Mouse (Mus musculus): ENCODE measurements around the gene Ap5b1.

The Ap5b1 gene

DNA sequence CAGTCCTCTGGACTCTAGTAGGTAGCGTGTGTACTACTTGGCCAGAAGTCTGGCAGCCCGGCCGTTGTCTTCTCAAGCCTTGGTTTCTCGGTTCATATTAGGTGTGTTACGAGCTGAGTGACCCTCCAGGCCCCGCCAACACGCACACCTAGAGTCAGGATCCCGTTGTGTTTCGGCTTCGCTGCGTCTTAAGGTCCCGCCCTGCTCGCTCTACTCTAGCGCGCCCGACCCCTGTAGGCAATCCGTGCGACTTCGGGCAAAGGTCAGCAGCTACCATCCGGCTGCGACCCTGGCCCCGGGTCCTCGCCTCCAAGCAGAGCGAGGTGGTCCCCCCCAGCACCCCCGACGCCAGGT is 668 bp upstream of the Ap5b1 start:
- DNase-seq (ENCODE audit: low spot score) = no peak

DNA sequence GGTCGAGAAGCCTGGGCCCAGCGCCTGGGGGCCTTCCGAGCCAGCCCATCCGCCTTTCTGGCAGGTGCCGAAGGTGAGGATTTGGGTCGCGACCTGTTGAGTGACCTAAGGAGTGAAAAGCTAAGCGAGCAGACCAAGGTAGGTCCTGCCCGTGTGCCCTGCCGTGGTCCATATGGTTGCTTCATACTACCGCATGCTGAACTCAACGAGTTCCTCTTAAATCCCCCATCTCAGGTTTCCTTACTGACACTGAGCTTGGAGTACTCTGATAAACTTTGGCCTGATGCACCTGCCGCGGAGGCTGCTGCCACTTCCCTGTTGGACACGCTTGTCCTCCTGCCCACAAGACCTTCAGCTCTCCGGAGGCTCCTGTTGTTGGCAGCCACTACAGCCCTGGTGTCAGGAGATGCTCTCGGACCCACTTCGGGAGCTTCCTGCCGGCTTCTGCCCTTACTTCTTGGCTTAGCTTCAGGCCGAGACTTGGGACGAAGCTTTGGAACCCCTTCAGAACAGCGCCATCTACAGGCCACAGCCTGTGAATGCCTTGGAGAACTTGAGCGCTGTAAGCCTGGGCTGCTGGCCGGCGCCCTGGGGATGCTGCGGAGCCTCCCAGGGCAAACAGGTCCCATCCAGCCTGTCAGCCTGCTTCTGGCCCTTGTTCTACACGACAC is 780 bp downstream of the Ap5b1 start:
- peak; percentile 88 for DNase-seq (ENCODE audit: low spot score)

DNA sequence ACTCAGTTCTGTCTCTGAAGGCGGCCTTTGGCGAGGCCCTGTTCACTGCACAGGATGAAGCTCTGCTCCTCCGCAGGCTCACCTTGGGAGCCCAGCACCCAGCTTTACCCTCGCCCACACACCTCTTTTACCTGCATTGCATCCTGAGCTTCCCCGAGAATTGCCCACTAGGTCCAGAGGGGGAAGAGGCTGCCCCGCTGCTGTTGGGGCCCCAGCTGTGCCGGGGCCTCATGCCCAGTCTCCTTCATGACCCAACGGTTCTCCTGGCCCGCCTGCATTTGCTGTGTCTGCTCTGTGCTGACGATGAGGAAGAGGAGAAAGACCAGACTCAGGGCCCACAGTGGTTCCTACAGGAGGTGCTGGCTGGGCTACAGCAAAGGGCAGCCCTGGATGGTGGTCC is 1.7 kb downstream of the Ap5b1 start:
- DNase-seq (ENCODE audit: low spot score) = no peak

DNA sequence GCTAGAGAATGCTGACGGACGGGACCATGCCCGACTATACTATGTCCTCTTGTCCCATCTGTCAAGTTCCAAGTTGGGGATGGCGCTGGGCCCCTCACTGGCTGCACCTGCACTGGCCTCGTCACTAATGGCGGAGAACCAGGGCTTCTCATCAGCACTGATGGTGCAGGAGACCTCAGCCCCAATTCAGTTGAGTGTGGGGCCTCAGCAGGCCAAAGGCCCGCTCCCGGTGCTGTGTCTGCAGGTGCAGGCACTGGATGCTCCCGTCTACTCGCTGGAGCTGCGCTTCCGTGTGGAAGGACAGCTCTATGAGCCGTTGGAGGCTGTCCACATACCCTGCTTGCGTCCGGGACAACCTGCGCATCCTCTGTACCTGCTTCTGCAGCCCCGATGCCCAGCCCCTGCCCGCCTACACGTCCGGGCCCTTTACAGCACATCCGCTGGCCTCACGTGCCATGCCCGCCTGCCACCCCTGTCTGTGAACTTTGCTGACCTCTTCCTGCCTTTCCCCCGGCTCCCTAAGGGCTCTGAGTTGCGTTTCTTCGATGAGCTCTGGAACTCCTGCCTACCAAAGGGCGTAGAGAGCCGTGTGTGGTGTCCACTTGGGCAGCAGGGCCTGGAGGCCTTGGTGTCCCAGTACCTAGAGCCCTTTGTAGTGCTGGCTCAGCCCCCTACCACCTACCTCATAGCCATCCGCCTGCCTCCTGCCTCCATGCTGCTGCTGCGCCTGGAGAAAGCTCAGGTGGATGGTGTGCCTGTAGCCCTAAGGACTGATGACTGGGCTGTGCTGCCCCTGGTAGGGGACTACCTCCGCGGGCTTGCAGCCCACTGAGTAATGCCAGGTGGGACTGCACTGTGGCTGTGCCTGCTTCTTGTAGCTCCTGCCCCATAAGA is 2.8 kb downstream of the Ap5b1 start:
- no peak for DNase-seq (ENCODE audit: low spot score)

DNA sequence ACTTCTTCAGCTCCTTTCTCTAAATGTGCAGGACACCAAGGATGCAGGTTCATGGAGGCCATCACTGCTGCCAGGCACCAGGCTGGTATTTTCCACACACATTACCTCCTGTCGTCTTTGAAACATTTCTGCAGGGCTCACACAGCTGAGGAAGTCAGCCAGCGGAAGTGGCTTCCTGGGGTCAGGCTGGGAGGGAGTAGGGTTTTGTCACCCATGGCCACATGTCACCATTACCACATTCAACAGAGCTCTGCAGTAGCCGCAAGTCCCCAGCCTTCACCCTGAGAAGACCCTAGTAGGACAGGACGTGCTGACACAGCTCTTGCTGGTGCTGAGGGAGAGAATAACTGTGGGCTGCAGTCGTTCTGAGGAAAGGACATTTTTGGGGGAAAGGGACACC is 4.0 kb downstream of the Ap5b1 start:
- peak; percentile 50 for DNase-seq (ENCODE audit: low spot score)

DNA sequence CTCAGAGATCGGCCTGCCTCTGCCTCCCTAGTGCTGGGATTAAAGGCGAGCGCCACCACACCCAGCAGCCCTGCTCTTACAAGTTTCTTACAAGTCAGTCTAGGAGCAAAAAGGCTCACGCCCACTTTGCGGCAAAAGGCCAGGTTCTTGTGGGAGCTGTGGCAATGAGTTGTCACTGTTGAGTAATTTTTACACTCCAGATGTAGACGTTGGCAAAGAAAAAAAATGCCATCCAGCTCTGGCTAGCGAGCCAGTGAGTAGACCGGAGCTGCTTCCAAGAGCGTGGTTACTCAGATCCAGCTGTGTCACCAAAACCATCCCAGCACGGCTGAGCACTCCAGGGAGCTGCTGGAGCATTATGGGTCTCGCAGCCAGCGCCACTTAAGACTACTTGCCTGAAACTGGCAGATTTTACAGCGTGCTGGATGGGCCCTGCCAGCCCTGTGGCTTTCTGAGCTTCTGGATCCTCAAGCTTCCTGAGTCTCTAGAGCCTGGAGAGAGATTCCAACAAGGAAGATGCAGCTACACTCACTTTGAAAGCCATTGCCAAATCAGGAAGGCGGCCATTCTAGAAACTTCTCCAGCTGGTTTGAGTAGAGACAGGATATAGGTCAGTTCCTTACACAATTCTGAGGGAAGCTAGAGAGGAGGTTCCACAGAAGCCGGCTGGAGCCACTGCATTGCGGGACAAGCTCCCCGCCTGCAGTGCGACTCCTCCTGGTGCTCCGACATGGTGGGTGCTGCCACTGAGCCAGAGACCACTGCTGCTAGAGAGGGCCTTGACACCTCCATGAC is 4.7 kb downstream of the Ap5b1 start:
- peak; percentile 76 for DNase-seq (ENCODE audit: low spot score)

DNA sequence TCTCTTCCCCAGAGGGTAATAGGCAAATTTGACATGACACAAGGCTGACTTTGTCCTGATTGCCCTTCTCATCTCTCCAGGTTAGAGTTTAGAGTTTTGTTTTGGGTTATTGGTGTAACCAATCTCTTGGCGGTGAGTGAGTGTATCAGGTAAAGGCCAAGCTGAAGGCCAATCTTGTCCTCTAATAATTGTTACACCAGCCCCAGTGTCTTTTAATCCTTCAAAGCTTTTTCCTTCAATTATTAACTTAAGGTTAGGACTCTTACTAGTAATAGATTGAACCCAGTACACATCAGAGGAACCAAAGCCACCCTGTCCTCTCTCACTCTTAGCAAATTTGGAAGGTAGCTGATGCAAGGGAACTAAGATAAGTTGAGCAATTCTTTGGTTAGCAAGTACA is 7.5 kb downstream of the Ap5b1 start:
- DNase-seq (ENCODE audit: low spot score) = no peak

DNA sequence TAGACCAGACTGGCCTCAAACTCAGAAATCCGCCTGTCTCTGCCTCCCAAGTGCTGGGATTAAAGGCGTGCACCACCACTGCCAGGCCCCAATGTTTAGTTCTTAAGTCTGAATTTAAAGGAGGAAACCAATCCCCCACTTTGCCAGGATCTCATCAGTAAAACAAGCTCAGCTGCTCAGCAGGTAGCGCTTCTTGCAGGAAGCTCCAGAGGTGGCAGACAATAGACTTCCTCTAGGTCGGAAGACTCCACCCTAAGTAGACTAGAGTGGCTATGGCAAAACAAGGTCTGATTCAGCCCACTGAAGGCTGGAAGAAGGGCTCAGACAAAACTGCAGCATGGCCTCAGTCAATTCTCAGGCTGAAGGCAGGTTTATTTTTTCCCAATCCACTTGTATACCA is 12.1 kb downstream of the Ap5b1 start:
- no peak for DNase-seq (ENCODE audit: low spot score)

DNA sequence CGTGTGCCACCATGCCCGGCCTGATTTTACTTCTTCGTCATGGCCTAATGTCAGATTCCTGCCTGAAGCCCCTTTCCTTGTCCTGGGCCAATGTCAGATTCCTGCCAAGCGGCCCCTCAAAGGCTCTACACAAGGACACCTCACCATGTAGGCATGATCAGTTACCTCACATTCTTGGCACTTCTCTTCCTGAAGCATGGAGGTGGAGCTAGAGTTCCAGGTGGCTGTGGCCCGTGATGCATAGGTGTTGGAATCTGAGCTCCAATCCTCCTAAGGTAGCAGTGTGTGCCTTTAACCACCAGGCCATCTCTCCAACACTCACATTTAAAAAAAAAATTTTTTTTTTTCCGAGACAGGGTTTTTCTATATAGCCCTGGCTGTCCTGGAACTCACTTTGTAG is 13.0 kb downstream of the Ap5b1 start:
- no peak for DNase-seq (ENCODE audit: low spot score)

DNA sequence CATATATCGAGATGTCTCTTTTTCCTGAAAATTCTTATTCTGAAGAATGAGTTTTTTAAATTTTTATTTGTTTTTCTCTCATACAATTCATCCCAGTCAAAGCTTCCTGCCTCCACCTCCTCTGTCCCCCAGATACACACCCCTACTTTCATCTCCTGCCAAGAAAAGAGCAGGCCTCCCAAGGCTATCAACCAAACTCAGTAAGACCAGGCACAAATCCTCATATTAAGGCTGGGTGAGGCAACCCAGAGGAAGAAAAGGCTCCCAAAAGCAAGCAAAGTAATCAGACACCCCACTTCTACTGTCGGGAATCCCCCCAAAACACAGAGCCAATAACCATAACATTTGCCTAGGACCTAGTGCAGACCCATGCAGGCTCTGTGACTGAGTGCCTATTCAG is 14.2 kb downstream of the Ap5b1 start:
- no peak for DNase-seq (ENCODE audit: low spot score)

DNA sequence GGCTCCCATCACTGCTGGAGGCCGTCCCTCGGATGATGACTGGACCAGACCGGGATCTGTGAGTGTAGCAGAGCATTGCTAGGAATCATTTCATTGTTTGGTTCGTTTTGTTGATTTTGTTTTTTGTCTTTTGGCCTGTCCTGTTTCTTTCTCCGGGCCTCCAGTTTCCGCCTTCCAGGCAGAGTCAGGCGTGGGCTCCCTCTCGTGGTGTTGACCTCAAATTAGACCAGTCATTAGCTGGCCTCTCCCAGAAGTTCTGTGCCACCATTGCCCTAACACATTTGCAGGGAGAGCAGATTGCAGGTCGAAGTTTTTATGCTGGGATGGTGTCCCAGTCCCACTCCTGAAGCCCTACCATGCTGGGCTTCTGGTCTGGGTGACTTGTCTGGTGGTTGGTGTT is 21.3 kb downstream of the Ap5b1 start:
- DNase-seq (ENCODE audit: low spot score) = no peak

DNA sequence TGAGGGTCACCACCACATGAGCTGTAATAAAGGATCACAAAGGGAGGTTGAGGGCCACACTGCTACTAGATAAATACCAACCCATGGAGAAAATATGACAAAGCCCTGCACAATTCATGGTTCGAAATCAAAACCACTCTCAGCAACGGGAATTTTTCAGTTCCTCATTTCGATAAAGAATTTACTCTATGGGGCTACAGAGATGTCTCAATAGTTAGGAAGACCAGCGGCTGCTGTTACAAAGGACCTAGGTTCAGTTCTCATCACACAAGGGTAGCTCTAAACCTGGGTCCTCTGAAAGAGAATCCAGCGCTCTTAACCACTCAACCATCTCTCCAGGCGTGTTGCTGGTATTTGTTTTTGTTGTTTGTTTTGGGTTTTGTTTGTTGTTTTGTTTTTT is 24.1 kb downstream of the Ap5b1 start:
- DNase-seq (ENCODE audit: low spot score) = no peak

DNA sequence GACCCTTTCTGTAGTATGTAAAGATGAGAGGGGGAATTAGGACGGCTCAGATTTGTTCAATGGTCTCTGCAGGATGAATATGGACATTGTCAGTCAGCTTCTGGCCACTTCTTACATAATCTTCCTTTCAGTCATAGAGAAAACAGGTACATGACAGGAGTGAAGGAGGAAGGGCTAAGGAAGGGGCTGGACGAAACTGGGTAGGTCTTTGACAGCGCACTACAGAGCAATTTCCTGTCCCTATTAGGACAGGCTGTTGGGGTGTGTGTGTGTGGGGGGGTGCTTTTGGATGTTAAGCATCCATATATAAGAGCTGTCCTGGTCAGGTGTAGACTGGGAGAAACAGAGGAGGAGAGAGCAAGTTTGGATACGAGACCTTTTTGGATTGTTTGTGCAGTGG is 31.4 kb downstream of the Ap5b1 start:
- DNase-seq (ENCODE audit: low spot score) = no peak

DNA sequence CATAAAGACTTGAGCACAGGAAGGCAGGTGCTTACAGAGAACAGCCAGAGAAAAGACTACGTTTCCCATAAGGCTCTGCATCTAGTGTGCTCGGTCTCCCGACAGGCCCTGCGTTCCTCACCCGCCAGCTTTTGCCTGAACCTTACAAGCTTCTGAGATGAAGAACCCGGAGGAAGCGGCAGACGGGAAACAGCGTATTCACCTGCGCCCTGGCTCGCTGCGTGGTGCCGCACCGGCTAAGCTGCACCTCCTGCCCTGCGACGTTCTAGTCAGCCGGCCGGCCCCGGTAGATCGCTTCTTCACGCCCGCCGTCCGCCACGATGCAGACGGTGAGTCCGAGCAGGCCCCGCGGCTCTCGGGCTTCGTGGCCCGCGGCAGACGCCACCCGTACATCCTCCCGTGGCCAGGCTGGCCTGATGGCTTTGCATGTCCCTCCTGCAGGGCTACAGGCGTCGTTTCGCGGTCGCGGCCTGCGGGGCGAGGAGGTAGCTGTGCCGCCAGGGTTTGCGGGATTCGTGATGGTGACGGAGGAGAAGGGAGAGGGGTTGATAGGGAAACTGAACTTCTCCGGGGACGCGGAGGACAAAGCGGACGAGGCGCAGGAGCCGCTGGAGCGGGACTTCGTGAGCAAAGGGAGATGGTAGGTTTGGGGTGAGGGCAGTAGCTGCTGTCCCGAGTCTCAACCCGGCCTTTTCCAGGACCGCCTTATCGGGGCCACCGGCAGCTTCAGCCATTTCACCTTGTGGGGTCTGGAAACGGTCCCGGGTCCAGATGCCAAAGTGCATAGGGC is 34.1 kb downstream of the Ap5b1 start, which contains the start of gene Rnaseh2c:
Gene Rnaseh2c (plus strand): TSS at position 122 of the 790 bp plus-strand sequence.
- DNase-seq (ENCODE audit: low spot score) = peak; percentile 86

DNA sequence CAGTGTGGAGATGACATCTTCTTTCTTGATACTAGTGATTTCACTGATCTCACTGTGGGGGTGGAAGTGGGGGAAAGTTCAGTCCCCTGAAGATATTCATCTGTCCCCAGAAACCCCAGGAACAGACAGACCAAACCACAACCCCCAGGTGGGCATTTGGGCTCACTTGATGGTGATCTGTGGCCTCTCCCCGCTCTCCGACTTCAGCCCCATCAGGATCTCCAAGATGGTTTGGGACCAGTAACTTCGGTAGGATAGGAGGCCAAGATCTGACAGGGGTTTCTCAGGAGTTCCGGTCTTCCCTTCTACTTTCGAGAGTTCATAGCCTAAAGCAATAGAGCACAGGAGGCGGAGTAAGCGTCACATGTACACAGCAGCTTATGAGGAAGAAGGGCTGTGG is 35.8 kb downstream of the Ap5b1 start:
- no peak for DNase-seq (ENCODE audit: low spot score)

DNA sequence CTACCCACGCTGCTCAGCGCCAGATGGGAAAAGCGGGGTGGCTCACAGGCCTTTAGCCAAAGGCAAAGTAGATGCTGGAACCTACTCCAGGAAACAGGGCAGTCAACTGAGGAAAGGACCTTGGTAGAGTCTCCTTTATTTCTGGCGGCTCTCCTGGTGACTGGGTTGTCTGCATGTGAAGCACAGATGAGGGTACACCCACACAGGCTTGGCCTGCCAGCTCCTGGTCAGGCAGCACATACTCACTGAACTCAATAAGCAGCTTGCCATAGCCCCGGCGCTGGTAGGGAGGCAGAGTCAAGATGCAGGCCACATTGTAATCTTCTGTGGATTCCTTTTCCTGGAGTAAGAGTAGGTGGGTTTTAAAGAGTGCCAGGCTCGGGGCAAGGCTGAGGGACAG is 37.3 kb downstream of the Ap5b1 start:
- no peak for DNase-seq (ENCODE audit: low spot score)

DNA sequence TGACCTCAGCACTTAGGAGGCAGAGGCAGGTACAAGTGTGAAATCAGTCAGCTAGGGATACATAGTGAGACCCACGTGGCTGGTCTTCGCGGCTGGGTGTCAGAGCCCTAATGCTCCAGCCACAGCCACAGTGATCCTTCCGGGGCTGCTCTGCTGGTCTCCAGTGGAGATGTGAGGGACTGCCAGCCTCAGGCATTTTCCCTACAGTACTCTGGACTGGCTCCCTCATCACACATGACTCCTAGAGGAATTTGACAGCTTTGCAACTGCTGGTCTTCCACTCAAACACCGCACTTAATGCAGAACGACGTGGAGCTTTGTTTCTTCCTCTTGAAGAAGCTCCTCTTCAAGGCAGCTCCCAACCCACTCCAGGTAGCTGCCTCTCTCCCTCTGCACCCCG is 38.4 kb downstream of the Ap5b1 start:
- DNase-seq (ENCODE audit: low spot score) = no peak

DNA sequence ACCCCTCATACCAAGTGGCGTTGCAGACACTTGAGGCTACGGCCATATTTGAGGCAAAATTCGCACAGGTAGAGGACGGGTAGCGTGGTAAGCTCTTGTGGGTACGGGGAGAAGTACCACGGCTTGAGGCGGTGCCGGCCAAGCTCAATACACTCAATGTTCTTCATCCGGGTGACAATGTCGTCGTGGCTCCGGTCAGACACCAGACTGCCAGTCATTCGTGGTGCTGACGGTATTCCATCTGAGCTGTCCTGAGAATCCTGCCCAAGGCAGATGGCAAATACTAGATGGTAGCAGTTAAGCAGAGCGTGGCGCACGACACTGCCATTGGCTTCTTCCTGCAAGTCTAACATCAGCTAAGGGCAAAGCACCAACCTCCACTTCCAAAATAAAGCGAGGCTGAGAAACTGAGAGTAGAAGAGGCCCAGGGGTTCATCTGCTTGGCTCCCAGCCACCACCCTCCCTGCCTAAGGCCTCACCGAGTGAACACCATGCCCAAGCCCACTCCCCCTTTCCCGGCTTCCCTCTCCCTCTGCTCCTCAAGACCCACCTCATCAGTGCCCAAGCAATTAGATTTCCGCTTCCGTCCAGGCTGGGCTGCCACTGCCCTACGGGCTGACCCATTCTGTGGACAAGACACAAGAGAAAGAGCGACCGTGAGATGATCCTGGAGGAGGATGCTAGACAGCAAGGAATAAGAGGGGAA is 40.0 kb downstream of the Ap5b1 start:
- no peak for DNase-seq (ENCODE audit: low spot score)

DNA sequence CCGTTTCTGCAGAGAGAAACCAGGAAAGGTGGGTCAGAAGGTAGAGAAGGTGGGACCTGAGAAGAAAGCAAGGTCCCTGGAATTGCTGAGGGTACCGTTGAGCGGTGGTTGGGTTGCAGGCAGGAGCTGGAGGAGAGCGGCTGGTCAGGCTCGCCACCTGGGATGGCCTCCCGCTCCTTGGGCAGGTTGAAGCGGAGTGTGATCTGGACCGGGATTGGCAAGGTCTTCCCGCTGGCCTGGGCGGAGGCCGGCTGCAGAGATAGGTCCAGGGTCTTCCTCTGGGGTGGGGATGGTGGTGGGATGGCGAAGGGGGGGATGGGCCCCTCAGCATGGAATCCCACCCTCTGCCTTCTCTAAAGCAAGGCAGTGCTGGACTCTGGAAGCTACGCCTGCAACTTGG is 40.9 kb downstream of the Ap5b1 start:
- DNase-seq (ENCODE audit: low spot score) = no peak

DNA sequence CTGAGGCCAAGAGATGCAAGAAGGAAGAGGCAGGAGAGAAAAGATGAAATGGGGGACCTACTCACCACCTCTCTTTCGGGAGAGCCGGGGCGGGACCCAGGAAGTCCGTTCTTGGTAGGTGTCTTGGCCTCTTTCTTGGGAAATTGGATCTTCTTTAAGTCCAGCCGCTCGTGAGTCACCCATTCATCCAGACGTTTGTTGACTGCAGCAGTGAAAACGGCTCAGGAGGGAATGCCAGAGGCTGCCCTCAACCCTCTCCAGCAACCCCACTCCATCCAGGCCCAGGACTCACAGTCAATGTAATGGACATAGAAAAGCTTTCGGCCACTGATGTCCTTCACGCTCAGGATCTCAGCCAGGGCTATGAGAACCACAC is 41.3 kb downstream of the Ap5b1 start:
- DNase-seq (ENCODE audit: low spot score) = no peak
